ENCODE assay signal across 9 mouse cellular contexts in the genomic region with DNA sequence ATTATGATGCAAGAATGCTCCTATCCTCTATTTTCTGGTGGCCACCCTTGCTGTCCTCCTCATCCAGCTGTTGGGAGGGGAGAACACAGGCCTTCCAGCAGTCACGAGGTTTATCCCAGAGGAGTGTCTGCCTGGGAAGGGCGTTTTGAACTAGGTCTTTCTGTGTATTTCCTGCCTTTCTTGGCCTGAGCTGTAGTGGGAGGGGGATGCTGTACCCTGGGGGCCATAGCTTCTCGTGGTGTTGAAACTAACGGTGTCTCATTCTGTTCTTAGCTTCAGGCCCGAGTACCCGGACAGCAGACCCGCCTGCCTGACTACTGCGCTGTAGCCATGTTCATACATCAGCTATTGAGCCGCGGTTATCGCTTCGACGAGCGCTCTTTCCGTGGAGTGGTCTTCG. TPM values are rescaled to one million over a fixed set of nuclear protein-coding genes. Genes with fewer than 3 reads are reported as not detected.
A peak's percentile ranks its signal among the peaks of the same experiment; 100 is the strongest.
DNase-seq lines count a peak whose midpoint lies in the region; ATAC-seq and TF ChIP-seq lines count a peak whose summit lies in the region.
"Had no signal": no experiment of that assay in that cellular context is flagged by ENCODE, and none has a peak within 500 bp of the region (broad histone marks: within the 10 kb centered on the region; RNA-seq: fewer than 3 reads in every experiment).

No protein-coding gene starts in this region.

- peak overlapping the region; percentile 58 for H3K4me2 ChIP-seq in hindbrain, embryonic 13.5 days
- peak overlapping the region; percentile 46 for H3K4me2 ChIP-seq in neural tube, embryonic 14.5 days (ENCODE audit: low read depth, low read length)

- peaks cover 61% of the 10 kb centered on the region for H3K27me3 ChIP-seq in hindbrain, embryonic 13.5 days
- H3K27me3 ChIP-seq in neural tube, embryonic 14.5 days (ENCODE audit: control insufficient read depth, insufficient read depth, low read length): peaks cover 38% of the 10 kb centered on the region

- no peak for DNase-seq in left cerebral cortex, adult 2 months (ENCODE audit: extremely low spot score in 1 of 2, low spot score in 2 of 2)
- no peak for DNase-seq in left cerebral cortex, postnatal 14 days (ENCODE audit: low spot score in 2 of 2)
- peak; percentile 29 for DNase-seq in gastrocnemius, postnatal 10 days
- no peak for DNase-seq in adrenal gland, postnatal 4 days (ENCODE audit: low spot score in 2 of 2)
- DNase-seq in embryo, embryonic 10.5 days (ENCODE audit: low spot score): no peak
- no peak for DNase-seq in left cerebral cortex, postnatal 25 days (ENCODE audit: low spot score in 2 of 2)

- no peak for TF ChIP-seq CTCF in left cerebral cortex, adult 2 months (IDR thresholded peaks at IDR 0.05)

- peak overlapping the region; percentile 39 for H3K4me3 ChIP-seq in left cerebral cortex, adult 2 months
- H3K4me3 ChIP-seq in hindbrain, embryonic 13.5 days: peak overlapping the region; percentile 33
- H3K4me3 ChIP-seq in neural tube, embryonic 14.5 days (ENCODE audit: low read depth, low read length): peak overlapping the region; percentile 9; the same call in 1 of the 2 replicates

- no peaks in the 10 kb centered on the region for H3K9me3 ChIP-seq in hindbrain, embryonic 13.5 days
- H3K9me3 ChIP-seq in neural tube, embryonic 14.5 days (ENCODE audit: control insufficient read depth, low read length): no peaks in the 10 kb centered on the region

- no peak overlapping the region for H3K27ac ChIP-seq in left cerebral cortex, adult 2 months
- H3K27ac ChIP-seq in hindbrain, embryonic 13.5 days: no peak overlapping the region
- no peak overlapping the region for H3K27ac ChIP-seq in neural tube, embryonic 14.5 days (ENCODE audit: low read depth, low read length)
- H3K27ac ChIP-seq: macrophage had no signal

- WGBS in hindbrain, embryonic 13.5 days: 22% methylated on average over 16 of the region's 16 CpGs
- WGBS in neural tube, embryonic 14.5 days: 22% methylated on average over 16 of the region's 16 CpGs

- intact Hi-C loops in left cerebral cortex, adult 2 months (cut with DNase I): no loop called here
- intact Hi-C loops in left cerebral cortex, postnatal 14 days (cut with DNase I): no loop called here
- intact Hi-C loops in left cerebral cortex, postnatal 25 days (cut with DNase I): loop anchor here (2.0 to 5.0 kb wide), 2 partner anchors 23 to 33 kb away; a partner anchor contains a TSS

- no peaks in the 10 kb centered on the region for H3K36me3 ChIP-seq in hindbrain, embryonic 13.5 days
- no peaks in the 10 kb centered on the region for H3K36me3 ChIP-seq in neural tube, embryonic 14.5 days (ENCODE audit: control insufficient read depth, insufficient read depth, low read length)

- peak overlapping the region; percentile 39; the same call in 1 of the 2 replicates for H3K9ac ChIP-seq in hindbrain, embryonic 13.5 days
- no peak overlapping the region for H3K9ac ChIP-seq in neural tube, embryonic 14.5 days (replicated peaks; ENCODE audit: low read depth, low read length)

- no peak for ATAC-seq in hindbrain, embryonic 13.5 days (ENCODE audit: low FRiP score)
- ATAC-seq in neural tube, embryonic 14.5 days (ENCODE audit: low read depth): no peak

- H3K4me1 ChIP-seq in hindbrain, embryonic 13.5 days (replicated peaks): peaks cover 41% of the 10 kb centered on the region
- peaks cover 24% of the 10 kb centered on the region for H3K4me1 ChIP-seq in neural tube, embryonic 14.5 days (ENCODE audit: control insufficient read depth, insufficient read depth, low read length)

RNA-seq across cellular contexts. Expression of a gene that starts 1.1 kb away (rescaled TPM):
- 100 to 1,000 TPM; 337 to 366 TPM for total RNA-seq in left cerebral cortex, adult 2 months (2021)
- 100 to 1,000 TPM; 366 to 370 TPM for total RNA-seq in left cerebral cortex, postnatal 14 days (2021)
- total RNA-seq in gastrocnemius, postnatal 10 days (2021): 10 to 100 TPM; 25.2 to 37.3 TPM
- polyA plus RNA-seq in hindbrain, embryonic 13.5 days (2015; fragmentation: Nextera tagmentation; extraction: Ambion mirVana): 411 and 423 TPM in 2 replicates
- polyA plus RNA-seq in neural tube, embryonic 14.5 days (2014; fragmentation: Nextera tagmentation; extraction: Ambion mirVana): 397 and 496 TPM in 2 replicates
- 100 to 1,000 TPM; 102 to 112 TPM for total RNA-seq in adrenal gland, postnatal 4 days (2021)
- total RNA-seq in left cerebral cortex, postnatal 25 days (2021): 100 to 1,000 TPM; 331 to 339 TPM

RNA-seq across cellular contexts. Expression of a gene that starts 4.6 kb away (rescaled TPM):
- total RNA-seq in left cerebral cortex, adult 2 months (2021): 10 to 100 TPM; 11.5 to 13.1 TPM
- total RNA-seq in left cerebral cortex, postnatal 14 days (2021): 10 to 100 TPM; 14.7 to 17.5 TPM
- 10 to 100 TPM; 29.9 to 30.5 TPM for total RNA-seq in gastrocnemius, postnatal 10 days (2021)
- polyA plus RNA-seq in hindbrain, embryonic 13.5 days (2015; fragmentation: Nextera tagmentation; extraction: Ambion mirVana): 2.6 and 3.6 TPM in 2 replicates
- 1.6 and 10.6 TPM in 2 replicates for polyA plus RNA-seq in neural tube, embryonic 14.5 days (2014; fragmentation: Nextera tagmentation; extraction: Ambion mirVana)
- total RNA-seq in adrenal gland, postnatal 4 days (2021): 10 to 100 TPM in 1 of 2 experiments, 1 to 10 TPM in 1; 10.0 to 11.8 TPM
- 10 to 100 TPM; 11.7 to 13.2 TPM for total RNA-seq in left cerebral cortex, postnatal 25 days (2021)

RNA-seq across cellular contexts. Expression of a gene that starts 22.8 kb away (rescaled TPM):
- total RNA-seq in left cerebral cortex, adult 2 months (2021): under 1 TPM in 1 of 2 experiments, not detected in 1; 0.43 TPM
- total RNA-seq in left cerebral cortex, postnatal 14 days (2021): under 1 TPM; 0.26 to 0.27 TPM
- total RNA-seq in gastrocnemius, postnatal 10 days (2021): not detected
- 0.19 TPM in 1 of 2 replicates, not detected in the other for polyA plus RNA-seq in hindbrain, embryonic 13.5 days (2015; fragmentation: Nextera tagmentation; extraction: Ambion mirVana)
- polyA plus RNA-seq in neural tube, embryonic 14.5 days (2014; fragmentation: Nextera tagmentation; extraction: Ambion mirVana): 0.17 and 0.23 TPM in 2 replicates
- total RNA-seq in adrenal gland, postnatal 4 days (2021): under 1 TPM in 1 of 2 experiments, not detected in 1; 0.82 TPM
- total RNA-seq in left cerebral cortex, postnatal 25 days (2021): under 1 TPM; 0.32 to 0.37 TPM

RNA-seq across cellular contexts. Expression of a gene that starts 28.2 kb away (rescaled TPM):
- 1 to 10 TPM; 2.1 to 2.7 TPM for total RNA-seq in left cerebral cortex, adult 2 months (2021)
- total RNA-seq in left cerebral cortex, postnatal 14 days (2021): 1 to 10 TPM; 6.2 to 7.0 TPM
- total RNA-seq in gastrocnemius, postnatal 10 days (2021): 1 to 10 TPM; 2.1 to 3.7 TPM
- 9.6 and 16.5 TPM in 2 replicates for polyA plus RNA-seq in hindbrain, embryonic 13.5 days (2015; fragmentation: Nextera tagmentation; extraction: Ambion mirVana)
- polyA plus RNA-seq in neural tube, embryonic 14.5 days (2014; fragmentation: Nextera tagmentation; extraction: Ambion mirVana): 6.9 and 7.8 TPM in 2 replicates
- 1 to 10 TPM; 9.3 to 9.4 TPM for total RNA-seq in adrenal gland, postnatal 4 days (2021)
- 1 to 10 TPM; 1.9 to 2.5 TPM for total RNA-seq in left cerebral cortex, postnatal 25 days (2021)

RNA-seq across cellular contexts. Expression of a gene that starts 28.2 kb away (rescaled TPM):
- 100 to 1,000 TPM; 160 to 168 TPM for total RNA-seq in left cerebral cortex, adult 2 months (2021)
- 100 to 1,000 TPM; 137 to 152 TPM for total RNA-seq in left cerebral cortex, postnatal 14 days (2021)
- 10 to 100 TPM; 10.4 to 14.1 TPM for total RNA-seq in gastrocnemius, postnatal 10 days (2021)
- 10.0 and 11.6 TPM in 2 replicates for polyA plus RNA-seq in hindbrain, embryonic 13.5 days (2015; fragmentation: Nextera tagmentation; extraction: Ambion mirVana)
- 16.2 and 17.0 TPM in 2 replicates for polyA plus RNA-seq in neural tube, embryonic 14.5 days (2014; fragmentation: Nextera tagmentation; extraction: Ambion mirVana)
- total RNA-seq in adrenal gland, postnatal 4 days (2021): 10 to 100 TPM; 30.4 to 34.3 TPM
- 100 to 1,000 TPM; 154 to 165 TPM for total RNA-seq in left cerebral cortex, postnatal 25 days (2021)
